Mouse (Mus musculus) left cerebral cortex, postnatal 4 days (tissue): Measurements from ENCODE around the gene Tmem265. TPM values are rescaled to one million over a fixed set of nuclear protein-coding genes. Genes with fewer than 3 reads are reported as not detected.
A peak's percentile ranks its signal among the peaks of the same experiment; 100 is the strongest.

Source experiments
- DNase-seq: peaks from one replicate; pipeline ENCODE4 v3.0.0-alpha.2; 2022
- intact Hi-C: fragments of 180-260 bp; cut with DNase I; formaldehyde crosslinking; loops from one replicate; pipeline ENCODE4 v1.15.1; 2025
- total RNA-seq, 2 experiments: library from RNA; stranded (reverse); gene quantifications; 2 replicates each; pipeline ENCODE4 v1.2.3; 2021

Gene Tmem265
- 1 to 10 TPM; 6.9 to 9.3 TPM for total RNA-seq

DNA sequence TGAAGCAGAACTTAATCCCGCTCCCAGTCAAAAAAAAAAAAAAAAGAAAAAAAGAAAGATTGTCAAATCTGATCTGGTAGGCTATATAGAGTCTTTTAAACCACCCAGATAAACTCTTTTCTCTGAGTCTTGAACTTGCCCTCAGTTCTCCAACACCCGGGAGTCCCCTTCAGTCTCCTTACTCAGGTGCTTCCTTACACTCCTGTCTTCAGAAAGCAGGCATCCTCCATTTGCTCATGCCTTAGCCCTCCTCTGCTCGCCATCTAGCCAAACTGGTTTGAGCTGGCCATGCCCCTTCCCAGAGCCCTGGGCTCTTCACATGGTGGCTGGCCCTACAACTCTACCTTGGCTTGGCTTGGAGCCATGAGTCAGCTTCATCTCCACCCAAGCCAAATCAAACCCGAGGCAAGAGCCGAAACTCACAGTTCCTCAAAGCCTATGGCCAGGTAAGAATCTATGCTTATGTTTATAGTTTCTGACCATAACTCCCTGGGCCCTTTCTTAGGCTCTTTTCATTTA lies at the start of gene Tmem265:
Gene Tmem265 (plus strand): TSS at position 51 of the 519 bp plus-strand sequence.
- intact Hi-C loops, result no loop called here
- no peak for DNase-seq

DNA sequence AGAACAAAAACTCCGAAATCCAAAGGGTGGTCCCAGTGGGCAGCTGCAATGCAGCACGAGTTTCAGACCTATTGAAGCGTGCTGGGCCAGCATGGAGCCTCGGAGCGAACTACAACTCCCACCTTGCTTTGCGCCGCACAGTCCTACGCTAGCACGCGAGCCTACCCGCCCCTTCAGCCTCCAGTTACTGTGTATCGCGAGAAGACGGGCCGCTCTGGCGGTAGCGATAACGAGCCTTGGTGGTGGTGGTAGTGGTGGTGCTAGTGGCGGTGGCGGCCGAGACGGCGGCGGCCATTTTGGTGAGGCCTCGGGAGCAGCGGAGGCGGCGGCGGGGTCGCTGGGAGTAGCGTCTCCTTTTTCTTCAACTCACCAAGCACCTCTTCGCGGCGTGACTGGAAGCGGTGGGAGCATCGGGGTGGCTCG lies 49.4 kb upstream of the Tmem265 start, which contains the start of gene Srcap:
Gene Srcap (plus strand): TSS at position 176 of the 423 bp plus-strand sequence.
- intact Hi-C loops, result no loop called here

DNA sequence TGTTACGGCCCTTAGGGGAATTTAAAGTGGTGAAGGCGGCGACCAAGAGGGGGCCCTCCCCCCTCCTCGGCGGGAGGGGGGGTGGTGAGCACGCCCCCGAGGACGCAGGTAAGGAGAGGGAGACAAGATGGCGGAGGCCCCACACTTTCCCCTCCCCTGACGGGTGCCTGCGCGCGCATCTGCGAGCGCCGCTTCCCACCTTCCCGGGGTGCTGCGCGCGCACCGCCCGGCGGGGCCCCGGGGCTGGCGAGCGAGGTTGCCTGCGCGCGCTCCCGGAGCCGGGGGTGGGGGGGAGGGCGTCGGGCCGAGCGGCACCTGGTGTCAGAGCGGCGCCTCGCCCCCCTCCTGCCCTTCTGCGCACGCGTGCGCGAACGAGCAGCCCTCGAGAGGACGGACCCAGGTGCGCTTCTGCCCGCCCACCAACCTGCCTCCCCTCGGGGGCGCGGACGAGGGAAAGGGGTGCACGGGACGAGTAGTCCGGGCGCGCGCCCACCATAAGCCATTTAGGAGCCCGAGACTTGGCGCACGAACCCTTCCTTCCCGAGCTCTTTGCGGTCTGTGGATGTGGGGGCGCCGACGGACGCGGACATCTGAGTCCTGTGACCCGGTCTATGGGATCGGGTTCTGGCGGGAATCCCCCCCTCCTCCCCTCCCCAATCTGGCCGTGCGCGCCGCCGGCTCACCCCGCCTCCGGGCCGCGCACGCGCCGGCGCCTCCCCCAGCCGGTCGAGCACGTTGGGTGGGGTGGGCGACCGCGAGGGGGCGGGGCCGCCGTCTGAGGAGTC lies 48.8 kb upstream of the Tmem265 start:
- intact Hi-C loops, result no loop called here
- DNase-seq, result peak; percentile 96

More for the DNA sequence above, 49.4 kb upstream of the Tmem265 start, which contains the start of gene Srcap:
- peak; percentile 98 for DNase-seq

GRCm38 (mm10) chr7:127513016-127513390 lies 48.2 kb upstream of the Tmem265 start:
- intact Hi-C loops, result no loop called here
- peak; percentile 10 for DNase-seq

DNA sequence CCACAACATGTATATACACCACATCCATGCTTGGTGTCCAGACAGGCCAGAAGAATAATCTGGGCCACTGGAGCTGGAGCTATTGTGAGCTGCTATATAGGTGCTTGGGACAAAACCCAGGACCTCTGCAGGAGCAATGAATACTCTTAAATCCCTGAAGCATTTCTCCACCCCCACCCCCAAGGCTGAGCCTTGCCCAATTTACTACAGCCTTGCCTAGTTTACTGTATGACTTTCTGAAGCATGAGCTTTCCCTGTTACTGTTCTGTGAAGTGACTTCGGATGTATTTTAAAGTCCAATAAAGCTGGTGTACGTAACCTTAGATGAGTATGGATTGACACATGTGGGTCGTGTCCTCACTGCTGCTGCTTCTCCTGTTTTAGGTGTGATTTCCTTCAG lies 47.4 kb upstream of the Tmem265 start:
- DNase-seq, result no peak
- intact Hi-C loops, result no loop called here

- DNase-seq, result no peak
- intact Hi-C loops, result loop anchor here (5.0 kb wide), 1 partner anchor 36 kb away; no protein-coding TSS in a partner anchor
Observed at GRCm38 (mm10) chr7:127515846-127516245, 45.3 kb upstream of the Tmem265 start.

- no peak for DNase-seq
- intact Hi-C loops, result loop anchor here (5.0 kb wide), 1 partner anchor 36 kb away; no protein-coding TSS in a partner anchor
Observed at GRCm38 (mm10) chr7:127516344-127516743, 44.8 kb upstream of the Tmem265 start.

- intact Hi-C loops, result loop anchor here (5.0 kb wide), 1 partner anchor 33 kb away; no protein-coding TSS in a partner anchor
- DNase-seq, result no peak
Observed at GRCm38 (mm10) chr7:127519284-127519683, 41.9 kb upstream of the Tmem265 start, which contains the start of gene Gm42715. Gene Gm42715, plus strand, starts transcription at chr7:127519584.

- intact Hi-C loops, result no loop called here
- no peak for DNase-seq
Observed at GRCm38 (mm10) chr7:127541671-127542070, 19.5 kb upstream of the Tmem265 start.

GRCm38 (mm10) chr7:127549116-127549835 lies 11.9 kb upstream of the Tmem265 start:
- intact Hi-C loops, result no loop called here
- peak; percentile 71 for DNase-seq

DNA sequence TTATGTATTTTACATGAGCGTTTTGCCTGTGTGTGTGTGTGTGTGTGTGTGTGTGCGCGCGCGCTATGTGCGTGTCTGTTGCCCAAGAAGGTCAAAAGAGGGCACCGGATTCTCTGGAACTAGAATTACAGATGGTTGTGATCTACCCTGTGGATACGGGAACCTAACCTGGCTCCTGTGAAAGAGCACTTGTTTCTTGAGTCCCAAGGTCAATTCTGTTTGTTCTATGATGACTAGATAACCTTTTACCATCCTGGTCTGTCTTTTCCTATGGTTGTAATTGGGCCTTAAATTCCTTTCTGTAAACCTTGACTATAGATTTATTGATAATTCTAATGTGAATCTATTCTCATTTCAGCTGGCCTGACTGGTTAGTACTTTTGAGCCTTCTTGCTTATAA lies 9.6 kb upstream of the Tmem265 start:
- DNase-seq, result no peak
- intact Hi-C loops, result loop anchor here (5.0 kb wide), 1 partner anchor 34 kb away; the partner anchor contains the start of gene Gm42715

- DNase-seq, result no peak
- intact Hi-C loops, result no loop called here
Observed at GRCm38 (mm10) chr7:127560580-127560979, 610 bp upstream of the Tmem265 start.

GRCm38 (mm10) chr7:127564381-127565150 lies 3.4 kb downstream of the Tmem265 start:
- intact Hi-C loops, result no loop called here
- DNase-seq, result peak; percentile 80

- intact Hi-C loops, result no loop called here
- peak; percentile 89 for DNase-seq
Observed at GRCm38 (mm10) chr7:127572895-127573471, 11.8 kb downstream of the Tmem265 start, which contains the start of gene Phkg2. Gene Phkg2, plus strand, starts transcription at chr7:127573340.

DNA sequence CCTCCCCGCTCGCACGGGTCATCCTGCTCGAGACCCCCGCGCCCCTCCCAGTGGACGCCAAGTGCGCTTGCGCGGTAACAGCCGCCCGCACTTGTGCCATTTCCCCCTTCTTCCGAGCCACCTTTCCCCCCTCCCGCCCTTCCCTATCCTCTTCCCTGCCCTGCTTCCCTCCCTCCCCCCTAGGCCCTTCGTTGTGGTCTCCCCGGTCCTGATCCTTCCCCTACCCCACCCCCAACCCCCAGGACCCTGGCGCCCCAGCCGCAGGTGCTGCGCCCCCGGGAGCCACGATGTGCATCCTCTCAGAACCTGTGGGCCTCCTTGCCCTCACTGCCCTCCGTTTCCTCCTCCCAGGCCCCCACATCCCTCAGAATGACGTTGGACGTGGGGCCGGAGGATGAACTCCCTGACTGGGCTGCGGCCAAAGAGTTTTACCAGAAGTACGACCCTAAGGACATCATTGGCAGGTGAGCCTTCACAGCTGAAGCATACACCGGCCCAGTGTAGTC lies 12.4 kb downstream of the Tmem265 start:
- intact Hi-C loops, result no loop called here
- peak; percentile 25 for DNase-seq

DNA sequence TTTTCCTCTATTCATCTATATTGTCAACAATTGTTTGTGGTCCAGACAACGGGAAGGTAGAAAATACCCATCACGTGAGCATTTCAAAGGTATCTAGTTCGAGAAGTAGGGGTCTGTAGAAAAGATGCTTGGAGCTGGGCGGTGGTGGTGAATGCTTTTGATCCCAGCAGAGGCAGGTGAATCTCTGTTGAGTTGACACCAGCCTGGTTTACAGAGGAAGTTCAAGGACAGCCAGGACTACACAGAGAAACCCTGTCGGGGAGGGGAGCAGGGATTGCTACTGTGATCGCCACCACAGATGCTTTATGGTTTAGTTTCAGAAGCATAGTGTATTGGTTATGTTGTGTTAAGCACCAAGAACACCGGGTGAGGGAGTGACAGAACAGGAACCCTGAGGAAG lies 12.9 kb downstream of the Tmem265 start:
- DNase-seq, result no peak
- intact Hi-C loops, result no loop called here

DNA sequence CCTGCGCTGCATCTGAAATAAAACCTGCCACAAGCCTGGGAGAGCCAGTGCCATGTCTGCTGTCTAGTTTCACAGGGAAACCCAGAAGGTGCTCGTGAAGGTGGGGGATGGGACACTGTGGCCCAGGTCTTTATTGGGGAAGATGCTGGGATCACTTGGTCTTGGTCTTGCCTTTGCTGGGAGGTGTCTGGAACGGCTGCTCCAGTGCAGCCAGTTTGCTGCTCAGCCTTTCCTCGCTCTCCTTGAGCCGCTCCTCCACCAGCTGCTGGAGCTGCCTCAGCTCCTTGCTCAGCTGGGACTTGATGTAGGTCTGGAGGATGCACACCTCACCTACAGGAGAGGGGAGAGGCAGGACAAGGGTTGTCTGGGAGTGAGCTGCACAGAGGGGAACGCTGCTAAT lies 22.1 kb downstream of the Tmem265 start:
- no peak for DNase-seq
- intact Hi-C loops, result no loop called here

DNA sequence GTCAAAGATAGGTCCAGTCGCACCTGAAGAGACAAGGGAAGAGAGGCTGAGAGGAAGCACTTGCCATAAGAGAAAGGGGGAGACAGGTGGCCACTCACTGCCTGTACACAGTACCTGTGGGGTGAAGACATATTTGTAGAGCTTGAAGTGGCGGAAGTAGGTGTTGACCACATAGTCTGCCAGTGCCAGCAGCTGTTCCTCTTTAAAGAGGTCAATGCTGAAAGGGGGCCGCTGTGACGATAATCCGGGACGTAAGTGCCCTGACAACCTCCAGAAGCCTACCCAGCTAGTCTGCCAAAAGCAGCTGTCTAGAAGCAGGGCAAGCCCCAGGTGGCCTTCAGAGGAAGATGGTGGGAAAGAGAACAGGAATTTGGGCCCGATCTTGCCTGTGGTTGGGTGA lies 23.8 kb downstream of the Tmem265 start:
- intact Hi-C loops, result no loop called here
- no peak for DNase-seq

- no peak for DNase-seq
- intact Hi-C loops, result no loop called here
Observed at GRCm38 (mm10) chr7:127586149-127586548, 25.0 kb downstream of the Tmem265 start.

- intact Hi-C loops, result no loop called here
- no peak for DNase-seq
Observed at GRCm38 (mm10) chr7:127587196-127587595, 26.0 kb downstream of the Tmem265 start.
